Mouse (Mus musculus) kidney, adult 9 months (tissue): ENCODE results near the gene Reln.

Experiments used
- DNase-seq: peaks from one replicate; pipeline ENCODE4 v3.0.0; 2022

The Reln gene

GRCm38 (mm10) chr5:22344556-22344975, at the start of gene Reln:
Gene Reln, minus strand, starts transcription at chr5:22344702.
- no peak for DNase-seq

GRCm38 (mm10) chr5:22388502-22388901, 44.0 kb upstream of the Reln start:
- DNase-seq, result no peak

DNA sequence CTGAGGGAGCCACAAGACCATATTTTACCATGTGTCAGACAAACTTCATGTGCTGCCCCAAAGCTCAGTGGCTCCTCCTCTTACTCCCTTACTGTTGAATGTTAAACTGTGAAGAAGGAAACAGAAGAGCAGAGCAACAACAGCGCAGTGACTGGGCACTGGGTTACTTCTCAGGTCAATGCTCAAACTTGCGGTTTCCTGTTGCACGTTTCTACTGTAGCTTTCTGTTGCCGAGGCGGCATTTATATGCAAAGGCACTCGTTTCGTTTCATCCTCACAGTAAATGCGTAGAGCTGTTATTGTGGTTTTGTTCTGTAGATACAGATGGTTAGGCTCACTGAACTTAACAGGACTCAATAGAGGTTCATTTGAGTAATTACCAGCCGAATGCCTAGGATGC, 16.0 kb upstream of the Reln start:
- no peak for DNase-seq

GRCm38 (mm10) chr5:22348412-22348811, 3.9 kb upstream of the Reln start:
- DNase-seq, result no peak

DNA sequence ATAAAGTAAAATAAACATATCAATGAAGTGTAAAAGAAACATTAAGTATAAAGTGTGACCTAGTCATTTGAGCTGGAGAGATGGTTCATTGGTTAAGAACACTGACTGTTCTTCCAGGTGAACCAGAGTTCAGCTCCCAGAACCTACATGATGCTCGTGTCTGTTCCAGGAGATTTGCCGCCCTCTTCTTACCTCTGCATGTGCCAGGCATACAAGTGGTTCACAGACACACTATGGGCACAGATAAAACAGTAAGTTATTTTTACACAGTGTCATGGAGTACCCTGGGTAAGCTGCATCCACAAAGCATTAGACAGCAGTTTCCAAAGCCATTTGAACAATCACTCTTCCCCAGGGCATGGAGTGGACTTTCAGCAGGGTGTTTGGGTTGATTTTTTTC, 3.2 kb upstream of the Reln start:
- no peak for DNase-seq

DNA sequence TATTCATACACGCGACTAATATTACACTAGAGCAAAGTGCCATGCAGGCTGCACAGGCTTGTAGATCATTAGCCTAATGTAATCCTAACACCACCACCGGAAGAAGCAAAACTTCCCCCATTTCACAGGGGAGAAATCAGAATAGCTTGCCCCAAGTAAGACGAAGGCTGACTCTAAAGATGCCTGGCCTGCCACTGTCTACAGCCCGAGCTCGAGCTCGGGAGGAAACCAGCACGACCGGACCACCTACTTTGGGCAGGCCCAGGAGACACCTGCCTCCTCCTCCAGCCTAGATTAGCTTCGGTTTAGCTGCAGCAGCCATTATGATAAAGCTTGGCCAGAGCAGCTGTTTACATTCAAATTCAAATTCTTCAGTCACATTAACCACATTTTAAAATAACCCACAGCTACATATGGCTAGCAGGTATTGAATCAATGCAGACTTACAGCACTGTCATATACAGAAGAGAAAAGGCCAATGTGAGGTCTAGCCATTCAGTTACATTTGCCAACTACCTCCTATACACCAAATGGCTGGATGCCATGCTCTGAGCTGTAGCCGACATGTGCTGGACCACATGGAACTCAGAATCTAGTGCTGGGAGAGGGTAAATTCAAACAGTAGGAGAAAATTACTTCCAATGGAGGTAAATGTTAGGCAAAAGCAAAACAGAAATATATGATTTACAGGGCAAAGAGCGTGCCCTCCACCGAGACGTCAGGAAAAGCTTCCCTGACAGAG, 1.6 kb upstream of the Reln start:
- DNase-seq, result no peak

GRCm38 (mm10) chr5:22344976-22345651, 612 bp upstream of the Reln start:
- DNase-seq, result peak; percentile 19

GRCm38 (mm10) chr5:22343843-22344555, 503 bp downstream of the Reln start:
- DNase-seq, result no peak

- no peak for DNase-seq
Observed at GRCm38 (mm10) chr5:22343536-22343842, 1.0 kb downstream of the Reln start.

GRCm38 (mm10) chr5:22342461-22342860, 2.0 kb downstream of the Reln start:
- DNase-seq, result no peak

GRCm38 (mm10) chr5:22340991-22341390, 3.5 kb downstream of the Reln start:
- no peak for DNase-seq

DNA sequence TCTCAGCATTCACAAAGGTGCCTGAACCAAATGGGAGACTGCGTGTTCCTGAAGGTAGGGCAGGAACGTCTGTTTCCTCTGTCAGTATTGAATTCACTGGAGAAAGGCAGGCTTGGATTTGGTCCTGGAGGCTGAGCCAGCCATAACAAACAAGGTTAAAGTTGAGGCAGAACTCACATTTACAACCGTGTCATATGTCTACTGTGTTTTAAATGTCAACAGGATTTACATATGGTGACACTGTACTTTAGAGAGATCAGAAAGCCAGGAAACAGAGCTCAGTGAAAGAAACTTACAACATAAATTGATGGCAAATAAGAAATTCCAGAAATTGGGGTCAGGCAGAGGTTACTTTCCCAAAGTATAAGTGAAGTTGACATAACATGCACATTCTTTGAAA, 9.1 kb downstream of the Reln start:
- DNase-seq, result no peak

GRCm38 (mm10) chr5:22330802-22331201, 13.7 kb downstream of the Reln start:
- no peak for DNase-seq

DNA sequence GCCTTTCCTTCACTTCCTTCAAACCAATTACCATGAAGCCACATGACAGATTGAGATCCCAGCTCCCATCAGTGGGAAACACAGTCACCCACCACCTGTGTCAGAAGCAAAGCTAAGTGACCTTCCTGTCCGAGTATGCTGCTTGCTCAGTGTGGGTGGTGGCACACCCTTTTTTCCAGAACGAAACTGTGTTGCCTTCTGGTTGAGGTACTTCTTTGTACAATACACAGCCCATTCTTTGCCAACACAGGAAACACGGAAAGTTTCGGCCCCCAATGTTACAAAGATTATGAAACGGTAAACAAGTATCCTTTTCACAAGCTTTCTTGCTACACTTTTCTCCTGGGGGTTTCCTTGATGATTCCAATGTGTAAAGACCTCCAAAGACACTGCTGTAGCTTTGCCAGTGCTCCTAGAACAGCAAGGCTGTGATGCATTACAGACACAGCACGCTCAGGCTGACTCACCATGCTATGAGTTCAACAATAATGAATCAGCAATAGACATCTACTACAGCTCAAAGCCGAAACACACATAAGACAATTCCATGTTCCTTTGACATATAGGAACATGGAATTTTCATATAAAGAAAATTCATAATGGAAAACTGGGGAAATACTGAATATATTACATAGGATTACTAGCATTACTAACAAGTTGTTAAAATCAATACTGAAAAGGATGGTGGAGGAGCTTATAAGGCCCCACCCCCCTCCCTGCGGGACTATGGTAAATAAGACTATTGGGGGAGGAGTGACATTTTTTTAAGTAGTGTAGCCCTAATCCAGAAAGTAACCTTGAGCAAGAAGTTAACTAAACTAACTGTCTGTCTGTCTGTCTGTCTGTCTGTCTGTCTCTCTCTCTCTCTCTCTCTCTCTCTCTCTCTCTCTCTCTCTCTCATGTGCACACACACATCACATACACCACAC, 15.8 kb downstream of the Reln start:
- DNase-seq, result no peak

DNA sequence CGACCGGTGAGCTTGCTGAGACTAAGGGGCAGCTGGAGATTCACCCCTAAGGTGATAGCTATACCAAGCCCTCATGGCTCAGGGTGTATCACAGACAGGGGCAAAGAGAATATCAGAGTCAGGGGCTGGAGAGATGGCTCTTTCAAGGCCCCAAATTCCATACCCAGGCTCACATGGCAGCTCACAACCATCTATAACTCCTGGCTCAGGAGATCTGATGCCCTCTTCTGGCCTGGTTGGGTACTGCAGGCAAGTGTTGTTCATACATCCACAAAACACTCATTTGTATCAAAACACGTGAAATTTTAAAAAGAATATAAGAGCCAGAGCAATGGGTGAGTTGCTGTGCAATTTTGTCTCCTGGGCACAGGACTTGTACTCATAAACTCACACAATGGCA, 17.3 kb downstream of the Reln start:
- peak; percentile 42 for DNase-seq

DNA sequence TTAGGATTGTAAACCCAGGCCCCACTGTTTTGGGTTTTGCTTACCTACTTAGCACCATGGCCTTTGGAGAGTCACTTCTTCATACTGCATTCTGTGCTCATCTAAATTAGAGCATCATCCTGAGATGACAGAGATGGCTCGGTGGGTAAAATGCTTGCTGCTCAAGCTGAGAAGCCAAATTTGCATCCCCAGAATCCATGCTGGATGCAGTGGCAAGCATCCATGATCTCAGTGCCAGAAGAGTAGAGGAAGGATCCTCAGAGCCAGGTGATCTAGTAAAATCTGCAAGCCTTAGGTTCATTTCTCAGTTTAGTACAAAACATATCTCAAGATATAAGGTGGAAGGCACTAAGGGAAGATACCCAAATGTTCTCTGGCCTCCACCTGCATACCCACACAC, 20.7 kb downstream of the Reln start:
- DNase-seq, result no peak

GRCm38 (mm10) chr5:22317807-22318206, 26.7 kb downstream of the Reln start:
- no peak for DNase-seq

- DNase-seq, result no peak
Observed at GRCm38 (mm10) chr5:22316471-22316870, 28.0 kb downstream of the Reln start.

DNA sequence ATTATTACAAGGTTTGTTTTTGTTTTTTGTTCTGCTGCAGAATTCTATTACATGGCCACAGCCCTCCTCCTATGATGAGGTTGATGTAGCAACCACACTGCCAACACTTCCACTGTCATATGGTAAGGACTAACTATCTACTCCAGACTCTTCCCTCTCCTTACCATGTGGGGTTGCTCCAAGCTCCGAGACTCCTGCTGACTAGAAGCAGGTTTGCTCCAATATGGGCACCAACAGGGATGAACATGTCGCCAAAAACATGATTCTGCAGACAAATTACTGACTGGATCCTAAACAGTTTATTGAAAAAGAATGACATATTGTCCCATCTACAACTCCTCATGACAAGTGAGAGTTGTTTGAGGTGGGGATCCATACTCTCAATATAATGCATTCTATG, 28.5 kb downstream of the Reln start:
- DNase-seq, result no peak

DNA sequence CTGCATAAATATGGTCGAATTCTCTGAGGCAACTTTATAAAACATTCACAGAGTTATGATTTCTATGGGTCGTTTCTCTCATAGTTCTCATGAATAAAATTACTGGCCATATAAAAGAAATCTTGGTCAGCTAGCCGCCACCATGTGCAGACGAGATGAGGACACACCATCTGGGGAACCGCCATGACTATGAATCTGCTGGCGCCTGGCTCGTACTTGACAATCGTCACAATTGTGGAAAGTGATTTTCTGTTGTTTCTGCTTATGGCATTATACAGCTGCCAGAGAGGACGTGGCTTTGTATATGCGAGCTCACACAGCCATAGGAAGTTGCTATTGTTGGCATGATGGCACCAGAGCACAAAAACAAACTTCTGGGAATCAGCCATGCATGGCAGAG, 31.5 kb downstream of the Reln start:
- DNase-seq, result no peak

- DNase-seq, result no peak
Observed at GRCm38 (mm10) chr5:22311046-22311445, 33.5 kb downstream of the Reln start.

GRCm38 (mm10) chr5:22309001-22309400, 35.5 kb downstream of the Reln start:
- DNase-seq, result no peak

- DNase-seq, result no peak
Observed at GRCm38 (mm10) chr5:22307853-22308252, 36.6 kb downstream of the Reln start.
